Mouse (Mus musculus) embryonic facial prominence, embryonic 15.5 days (tissue): Measurements from ENCODE around the gene AI182371. TPM values are rescaled to one million over a fixed set of nuclear protein-coding genes. Genes with fewer than 3 reads are reported as not detected.

Experiments used
- ATAC-seq: fragments of 200-750 bp; cut with Nextera tagmentation; 2 replicates; pipeline ENCODE4 v1.8.0; 2017; ENCODE audit warnings: low read depth, moderate TSS enrichment; ENCODE audit not compliant: insufficient number of reproducible peaks, low FRiP score, low TSS enrichment
- H3K27ac ChIP-seq: fragments of 300-500 bp; sonication (generic); replicated peaks from 2 replicates; pipeline ENCODE4 v1.5.1; 2015; ENCODE audit warnings: mild to moderate bottlenecking, inconsistent platforms
- H3K27me3 ChIP-seq: fragments of 300-500 bp; sonication (generic); 2 replicates; pipeline ENCODE4 v1.6.1; 2015; ENCODE audit warnings: inconsistent platforms
- H3K36me3 ChIP-seq: fragments of 300-500 bp; sonication (generic); 2 replicates; pipeline ENCODE4 v1.6.1; 2015; ENCODE audit warnings: mild to moderate bottlenecking, inconsistent platforms
- H3K4me1 ChIP-seq: fragments of 300-500 bp; sonication (generic); 2 replicates; pipeline ENCODE4 v1.6.1; 2015; ENCODE audit warnings: inconsistent platforms
- H3K4me2 ChIP-seq: fragments of 300-500 bp; sonication (generic); replicated peaks from 2 replicates; pipeline ENCODE4 v1.6.1; 2015; ENCODE audit warnings: mild to moderate bottlenecking, inconsistent platforms
- H3K4me3 ChIP-seq: fragments of 300-500 bp; sonication (generic); replicated peaks from 2 replicates; pipeline ENCODE4 v1.5.1; 2015; ENCODE audit warnings: mild to moderate bottlenecking, inconsistent platforms
- H3K9ac ChIP-seq: fragments of 300-500 bp; sonication (generic); 2 replicates; pipeline ENCODE4 v1.6.1; 2015; ENCODE audit warnings: inconsistent platforms
- H3K9me3 ChIP-seq: fragments of 300-500 bp; sonication (generic); replicated peaks from 2 replicates; pipeline ENCODE4 v1.6.1; 2016; ENCODE audit warnings: inconsistent platforms
- WGBS: fragments of 180-500 bp; shearing (Covaris S2); methylation state at CpG from one replicate; pipeline ENCODE4 v1.1.7; 2015; 5-methylcytosine and 5-hydroxymethylcytosine counted together
- polyA plus RNA-seq: library from polyadenylated mRNA; unstranded; fragments of >200 nt; fragmentation: Nextera tagmentation; extraction: Ambion mirVana; gene quantifications from 2 replicates; pipeline ENCODE4 v1.2.1, GENCODE M21; 2015

The AI182371 gene
- polyA plus RNA-seq, 1 experiment from 2014 or later = 0.40 TPM

- Histone ChIP-seq H3K4me3 (peak within 1 kb of the TSS; percentile 87), H3K9me3 (no peaks in the 10 kb centered on the region), H3K4me1 (0 out of 2 replicates have a peak, but pooled peaks cover 3% of the 10 kb centered on the region), H3K27ac (peak within 1 kb of the TSS; percentile 91), H3K36me3 (no peaks in the 10 kb centered on the region), H3K4me2 (peak within 1 kb of the TSS; percentile 76), H3K27me3 (no peaks in the 10 kb centered on the region), H3K9ac (peak within 1 kb of the TSS; percentile 71)
- WGBS = under 1% methylated on average over 62 of the region's 62 CpGs
- ATAC-seq = peak; percentile 96
Measured at GRCm38 (mm10) chr2:35109141-35109923, 8.0 kb upstream of the AI182371 start, which contains the start of gene Cntrl. Gene Cntrl (plus strand): TSS chr2:35109492.

- Histone ChIP-seq H3K4me1 (0 out of 2 replicates have a peak, but pooled peaks cover 3% of the 10 kb centered on the region), H3K4me3 (peak overlapping the region; percentile 87), H3K9me3 (no peaks in the 10 kb centered on the region), H3K36me3 (no peaks in the 10 kb centered on the region), H3K9ac (peak overlapping the region; percentile 71), H3K27me3 (no peaks in the 10 kb centered on the region), H3K27ac (peak overlapping the region; percentile 91), H3K4me2 (peak overlapping the region; percentile 76)
- ATAC-seq = peak; percentile 20; the same call in 1 of the 2 replicates
- WGBS = 27% methylated on average over 3 of the region's 3 CpGs
Measured at GRCm38 (mm10) chr2:35108712-35109111, 7.4 kb upstream of the AI182371 start.

- no peak for ATAC-seq
- WGBS = 46% methylated on average over 5 of the region's 5 CpGs
- H3K4me3 ChIP-seq = no peak overlapping the region
Measured at GRCm38 (mm10) chr2:35107984-35108635, 6.8 kb upstream of the AI182371 start.

GRCm38 (mm10) chr2:35104843-35105242, 3.5 kb upstream of the AI182371 start:
- no peaks in the 10 kb centered on the region for H3K27me3 ChIP-seq
- no peak overlapping the region for H3K27ac ChIP-seq
- no peak overlapping the region for H3K4me3 ChIP-seq
- H3K4me2 ChIP-seq = no peak overlapping the region
- ATAC-seq = no peak
- H3K36me3 ChIP-seq = no peaks in the 10 kb centered on the region
- no peaks in the 10 kb centered on the region for H3K4me1 ChIP-seq
- H3K9me3 ChIP-seq = no peaks in the 10 kb centered on the region
- WGBS = 57% methylated on average over 3 of the region's 3 CpGs
- H3K9ac ChIP-seq = no peak overlapping the region

More at GRCm38 (mm10) chr2:35107984-35108635, 6.8 kb upstream of the AI182371 start:
- no peaks in the 10 kb centered on the region for H3K36me3 ChIP-seq
- no peak overlapping the region for H3K9ac ChIP-seq
- no peak overlapping the region for H3K27ac ChIP-seq
- no peaks in the 10 kb centered on the region for H3K9me3 ChIP-seq
- H3K27me3 ChIP-seq = no peaks in the 10 kb centered on the region
- H3K4me1 ChIP-seq = 0 out of 2 replicates have a peak, but pooled peaks cover 3% of the 10 kb centered on the region
- no peak overlapping the region for H3K4me2 ChIP-seq

GRCm38 (mm10) chr2:35103558-35103957, 2.2 kb upstream of the AI182371 start:
- Histone ChIP-seq H3K27me3 (no peaks in the 10 kb centered on the region), H3K4me2 (no peak overlapping the region), H3K4me3 (no peak overlapping the region), H3K9ac (no peak overlapping the region), H3K4me1 (no peaks in the 10 kb centered on the region), H3K9me3 (no peaks in the 10 kb centered on the region), H3K27ac (no peak overlapping the region), H3K36me3 (no peaks in the 10 kb centered on the region)
- WGBS = 63% methylated on average over 5 of the region's 5 CpGs
- ATAC-seq = no peak

GRCm38 (mm10) chr2:35102777-35103176, 1.4 kb upstream of the AI182371 start:
- no peak for ATAC-seq
- no peaks in the 10 kb centered on the region for H3K4me1 ChIP-seq
- H3K4me3 ChIP-seq = no peak overlapping the region

GRCm38 (mm10) chr2:35100529-35100928, 814 bp downstream of the AI182371 start:
- no peaks in the 10 kb centered on the region for H3K9me3 ChIP-seq
- ATAC-seq = no peak
- H3K4me1 ChIP-seq = no peaks in the 10 kb centered on the region
- no peak overlapping the region for H3K27ac ChIP-seq
- H3K4me2 ChIP-seq = no peak overlapping the region
- 81% methylated on average over 6 of the region's 6 CpGs for WGBS
- H3K9ac ChIP-seq = no peak overlapping the region
- H3K27me3 ChIP-seq = no peaks in the 10 kb centered on the region
- H3K36me3 ChIP-seq = no peaks in the 10 kb centered on the region
- no peak overlapping the region for H3K4me3 ChIP-seq

More at GRCm38 (mm10) chr2:35102777-35103176, 1.4 kb upstream of the AI182371 start:
- no peak overlapping the region for H3K9ac ChIP-seq
- no peaks in the 10 kb centered on the region for H3K36me3 ChIP-seq
- no peaks in the 10 kb centered on the region for H3K9me3 ChIP-seq
- H3K4me2 ChIP-seq = no peak overlapping the region
- no peaks in the 10 kb centered on the region for H3K27me3 ChIP-seq
- H3K27ac ChIP-seq = no peak overlapping the region

- Histone ChIP-seq H3K9me3 (no peaks in the 10 kb centered on the region), H3K36me3 (no peaks in the 10 kb centered on the region), H3K9ac (no peak overlapping the region), H3K4me1 (no peaks in the 10 kb centered on the region), H3K27me3 (no peaks in the 10 kb centered on the region), H3K27ac (no peak overlapping the region), H3K4me3 (no peak overlapping the region), H3K4me2 (no peak overlapping the region)
- no peak for ATAC-seq
- WGBS = 68% methylated on average over 4 of the region's 4 CpGs
Measured at GRCm38 (mm10) chr2:35087418-35087817, 13.9 kb downstream of the AI182371 start.

- H3K36me3 ChIP-seq = no peaks in the 10 kb centered on the region
- 56% methylated on average over 6 of the region's 6 CpGs for WGBS
- ATAC-seq = no peak
Measured at GRCm38 (mm10) chr2:35079166-35079565, 22.2 kb downstream of the AI182371 start.

GRCm38 (mm10) chr2:35074328-35074727, 27.0 kb downstream of the AI182371 start:
- no peak overlapping the region for H3K9ac ChIP-seq
- H3K9me3 ChIP-seq = no peaks in the 10 kb centered on the region
- no peaks in the 10 kb centered on the region for H3K36me3 ChIP-seq
- H3K4me3 ChIP-seq = no peak overlapping the region
- no peaks in the 10 kb centered on the region for H3K4me1 ChIP-seq
- H3K4me2 ChIP-seq = no peak overlapping the region
- WGBS = 86% methylated on average over 3 of the region's 3 CpGs
- H3K27me3 ChIP-seq = no peaks in the 10 kb centered on the region
- ATAC-seq = no peak
- H3K27ac ChIP-seq = no peak overlapping the region

More at GRCm38 (mm10) chr2:35079166-35079565, 22.2 kb downstream of the AI182371 start:
- H3K27me3 ChIP-seq = no peaks in the 10 kb centered on the region
- H3K4me1 ChIP-seq = no peaks in the 10 kb centered on the region
- H3K9ac ChIP-seq = no peak overlapping the region
- H3K27ac ChIP-seq = no peak overlapping the region
- H3K4me2 ChIP-seq = no peak overlapping the region
- H3K4me3 ChIP-seq = no peak overlapping the region
- no peaks in the 10 kb centered on the region for H3K9me3 ChIP-seq

GRCm38 (mm10) chr2:35072547-35072946, 28.8 kb downstream of the AI182371 start:
- WGBS = 58% methylated on average over 2 of the region's 2 CpGs
- Histone ChIP-seq H3K9ac (no peak overlapping the region), H3K9me3 (no peaks in the 10 kb centered on the region), H3K4me3 (no peak overlapping the region), H3K4me2 (no peak overlapping the region), H3K36me3 (no peaks in the 10 kb centered on the region), H3K27me3 (no peaks in the 10 kb centered on the region), H3K4me1 (no peaks in the 10 kb centered on the region), H3K27ac (no peak overlapping the region)
- no peak for ATAC-seq
